Mouse (Mus musculus): ENCODE measurements around the gene Zfp36l2. TPM values are rescaled to one million over a fixed set of nuclear protein-coding genes. Genes with fewer than 3 reads are reported as not detected.

Gene Zfp36l2
- polyA plus RNA-seq, 1 experiment from 2014 or later: 7.7 TPM

GRCm38 (mm10) chr17:84158461-84158795 lies 29.3 kb downstream of the Zfp36l2 start:
- Histone ChIP-seq H3K9ac (ENCODE audit: low read length) (no peak overlapping the region), H3K27me3 (ENCODE audit: control insufficient read depth, insufficient read depth, low read length) (no peaks in the 10 kb centered on the region), H3K4me3 (ENCODE audit: low read length) (no peak overlapping the region), H3K4me2 (ENCODE audit: low read depth, low read length) (no peak overlapping the region), H3K27ac (ENCODE audit: low read length) (no peak overlapping the region), H3K4me1 (ENCODE audit: control insufficient read depth, insufficient read depth, low read length) (peaks cover 25% of the 10 kb centered on the region), H3K9me3 (replicated peaks; ENCODE audit: control insufficient read depth, low read length) (no peaks in the 10 kb centered on the region), H3K36me3 (ENCODE audit: control insufficient read depth, insufficient read depth) (no peaks in the 10 kb centered on the region)
- ATAC-seq (replicated peaks; ENCODE audit: extremely low read depth, insufficient read depth, low FRiP score): no peak
- 86% methylated on average over 12 of the region's 12 CpGs for whole genome bisulfite sequencing

DNA sequence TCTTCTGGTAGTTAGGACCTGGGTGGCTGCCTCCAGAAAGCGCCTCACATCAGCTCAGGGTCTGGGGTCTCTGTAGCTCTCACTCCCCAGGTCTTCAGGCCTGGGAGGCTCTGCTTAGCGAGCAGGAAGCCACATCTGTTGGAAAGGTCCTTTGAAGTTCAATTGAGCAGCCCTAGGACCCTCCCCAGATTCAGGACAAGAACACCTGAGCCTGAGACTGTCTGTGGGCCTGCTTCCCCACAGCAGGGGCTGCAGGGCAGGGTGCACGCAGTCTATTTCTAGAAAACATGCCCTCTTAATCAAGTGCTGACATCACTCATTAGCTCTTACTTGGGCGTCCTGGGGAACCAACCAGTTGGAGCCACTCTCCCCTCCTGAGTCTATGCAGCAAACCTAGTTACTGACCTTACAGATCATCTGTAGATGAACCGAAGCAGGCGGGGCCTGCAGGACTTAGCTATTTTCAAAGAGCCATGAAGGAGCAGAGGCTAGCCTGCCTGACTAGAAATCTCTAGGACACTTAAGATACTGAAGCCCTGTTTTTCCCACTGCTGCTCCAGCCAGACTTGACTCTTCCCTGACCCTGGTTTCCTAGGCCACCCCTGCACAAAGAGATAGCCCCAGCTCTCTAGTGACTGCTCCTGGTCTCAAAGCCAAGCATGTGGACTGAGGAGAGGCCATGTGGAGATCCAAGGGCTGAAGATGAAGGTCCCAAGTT lies 29.8 kb downstream of the Zfp36l2 start:
- Histone ChIP-seq H3K36me3 (ENCODE audit: control insufficient read depth, insufficient read depth) (no peaks in the 10 kb centered on the region), H3K4me2 (ENCODE audit: low read depth, low read length) (no peak overlapping the region), H3K27me3 (ENCODE audit: control insufficient read depth, insufficient read depth, low read length) (no peaks in the 10 kb centered on the region), H3K4me3 (ENCODE audit: low read length) (no peak overlapping the region), H3K27ac (ENCODE audit: low read length) (peak overlapping the region; percentile 30), H3K9ac (ENCODE audit: low read length) (0 out of 2 replicates have a peak overlapping the region, but pooled peaks have one; percentile 13), H3K9me3 (replicated peaks; ENCODE audit: control insufficient read depth, low read length) (no peaks in the 10 kb centered on the region), H3K4me1 (ENCODE audit: control insufficient read depth, insufficient read depth, low read length) (peaks cover 27% of the 10 kb centered on the region)
- 52% methylated on average over 6 of the region's 6 CpGs for WGBS
- no peak for ATAC-seq (replicated peaks; ENCODE audit: extremely low read depth, insufficient read depth, low FRiP score)

- Histone ChIP-seq H3K4me2 (ENCODE audit: low read depth, low read length) (no peak overlapping the region), H3K4me1 (ENCODE audit: control insufficient read depth, insufficient read depth, low read length) (peaks cover 28% of the 10 kb centered on the region), H3K27ac (ENCODE audit: low read length) (peak overlapping the region; percentile 30)
Measured at GRCm38 (mm10) chr17:84156748-84157742, 30.7 kb downstream of the Zfp36l2 start.

DNA sequence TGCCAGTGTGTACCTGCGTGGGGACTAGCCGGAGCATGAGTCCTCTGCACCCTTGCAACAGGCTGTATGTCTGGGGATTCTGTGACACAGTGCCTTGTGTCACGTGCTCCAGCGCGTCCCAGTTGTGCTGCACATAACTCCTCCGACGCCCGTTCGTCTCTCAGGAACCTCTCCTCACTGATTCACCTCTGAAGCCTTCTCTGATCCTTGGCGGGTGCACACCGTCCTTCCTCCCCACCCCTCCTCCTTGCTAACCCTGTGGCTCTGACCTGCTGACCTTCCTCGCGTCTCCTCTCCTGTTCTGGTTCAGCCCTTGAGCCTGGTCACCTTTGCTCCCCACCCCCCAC lies 31.5 kb downstream of the Zfp36l2 start:
- Histone ChIP-seq H3K36me3 (ENCODE audit: control insufficient read depth, insufficient read depth) (no peaks in the 10 kb centered on the region), H3K4me2 (ENCODE audit: low read depth, low read length) (no peak overlapping the region), H3K27me3 (ENCODE audit: control insufficient read depth, insufficient read depth, low read length) (no peaks in the 10 kb centered on the region), H3K4me1 (ENCODE audit: control insufficient read depth, insufficient read depth, low read length) (peaks cover 19% of the 10 kb centered on the region; the same call in 1 of the 2 replicates), H3K9ac (ENCODE audit: low read length) (0 out of 2 replicates have a peak overlapping the region, but pooled peaks have one; percentile 4), H3K9me3 (replicated peaks; ENCODE audit: control insufficient read depth, low read length) (no peaks in the 10 kb centered on the region), H3K27ac (ENCODE audit: low read length) (no peak overlapping the region; the same call in 1 of the 2 replicates), H3K4me3 (ENCODE audit: low read length) (no peak overlapping the region)
- ATAC-seq (replicated peaks; ENCODE audit: extremely low read depth, insufficient read depth, low FRiP score): no peak; the same call in 1 of the 2 replicates
- WGBS: 61% methylated on average over 13 of the region's 13 CpGs

More at GRCm38 (mm10) chr17:84156748-84157742, 30.7 kb downstream of the Zfp36l2 start:
- H3K9me3 ChIP-seq (replicated peaks; ENCODE audit: control insufficient read depth, low read length): no peaks in the 10 kb centered on the region
- H3K36me3 ChIP-seq (ENCODE audit: control insufficient read depth, insufficient read depth): no peaks in the 10 kb centered on the region
- H3K4me3 ChIP-seq (ENCODE audit: low read length): no peak overlapping the region
- WGBS: 56% methylated on average over 19 of the region's 19 CpGs
- H3K27me3 ChIP-seq (ENCODE audit: control insufficient read depth, insufficient read depth, low read length): no peaks in the 10 kb centered on the region
- H3K9ac ChIP-seq (ENCODE audit: low read length): no peak overlapping the region
- no peak for ATAC-seq (replicated peaks; ENCODE audit: extremely low read depth, insufficient read depth, low FRiP score)

GRCm38 (mm10) chr17:84155516-84156226 lies 32.1 kb downstream of the Zfp36l2 start:
- 77% methylated on average over 8 of the region's 8 CpGs for WGBS
- H3K4me1 ChIP-seq (ENCODE audit: control insufficient read depth, insufficient read depth, low read length): peaks cover 14% of the 10 kb centered on the region; the same call in 1 of the 2 replicates

DNA sequence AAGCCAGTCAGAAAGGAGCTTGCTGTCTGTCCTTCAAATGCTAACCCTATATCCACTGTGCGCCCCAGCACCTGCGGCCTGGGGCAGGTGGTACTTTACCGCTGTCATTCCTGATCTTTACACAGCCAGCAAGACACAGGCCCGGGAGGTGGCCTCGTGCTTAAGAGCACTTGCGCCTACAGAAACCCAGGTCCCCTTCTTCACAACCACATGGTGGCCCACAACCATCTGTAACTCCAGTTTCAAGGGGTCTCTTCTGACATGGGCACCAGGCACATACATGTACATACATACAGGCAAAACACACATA lies 32.8 kb downstream of the Zfp36l2 start:
- H3K4me1 ChIP-seq (ENCODE audit: control insufficient read depth, insufficient read depth, low read length): peaks cover 14% of the 10 kb centered on the region; the same call in 1 of the 2 replicates
- no peak overlapping the region for H3K4me3 ChIP-seq (ENCODE audit: low read length)
- H3K9me3 ChIP-seq (replicated peaks; ENCODE audit: control insufficient read depth, low read length): no peaks in the 10 kb centered on the region
- ATAC-seq (replicated peaks; ENCODE audit: extremely low read depth, insufficient read depth, low FRiP score): no peak
- no peaks in the 10 kb centered on the region for H3K36me3 ChIP-seq (ENCODE audit: control insufficient read depth, insufficient read depth)
- no peaks in the 10 kb centered on the region for H3K27me3 ChIP-seq (ENCODE audit: control insufficient read depth, insufficient read depth, low read length)
- H3K9ac ChIP-seq (ENCODE audit: low read length): no peak overlapping the region
- no peak overlapping the region for H3K27ac ChIP-seq (ENCODE audit: low read length)
- WGBS: 86% methylated on average over 6 of the region's 6 CpGs
- no peak overlapping the region for H3K4me2 ChIP-seq (ENCODE audit: low read depth, low read length)

More at GRCm38 (mm10) chr17:84155516-84156226, 32.1 kb downstream of the Zfp36l2 start:
- no peaks in the 10 kb centered on the region for H3K27me3 ChIP-seq (ENCODE audit: control insufficient read depth, insufficient read depth, low read length)
- no peak overlapping the region for H3K9ac ChIP-seq (ENCODE audit: low read length)
- no peak overlapping the region for H3K27ac ChIP-seq (ENCODE audit: low read length)
- H3K4me3 ChIP-seq (ENCODE audit: low read length): no peak overlapping the region
- no peaks in the 10 kb centered on the region for H3K36me3 ChIP-seq (ENCODE audit: control insufficient read depth, insufficient read depth)
- H3K4me2 ChIP-seq (ENCODE audit: low read depth, low read length): no peak overlapping the region
- H3K9me3 ChIP-seq (replicated peaks; ENCODE audit: control insufficient read depth, low read length): no peaks in the 10 kb centered on the region
- no peak for ATAC-seq (replicated peaks; ENCODE audit: extremely low read depth, insufficient read depth, low FRiP score)

- 60% methylated on average over 11 of the region's 11 CpGs for WGBS
- Histone ChIP-seq H3K4me3 (ENCODE audit: low read length) (no peak overlapping the region), H3K4me2 (ENCODE audit: low read depth, low read length) (no peak overlapping the region), H3K27ac (ENCODE audit: low read length) (no peak overlapping the region), H3K9me3 (replicated peaks; ENCODE audit: control insufficient read depth, low read length) (no peaks in the 10 kb centered on the region), H3K36me3 (ENCODE audit: control insufficient read depth, insufficient read depth) (no peaks in the 10 kb centered on the region), H3K4me1 (ENCODE audit: control insufficient read depth, insufficient read depth, low read length) (peaks cover 18% of the 10 kb centered on the region), H3K9ac (ENCODE audit: low read length) (no peak overlapping the region), H3K27me3 (ENCODE audit: control insufficient read depth, insufficient read depth, low read length) (no peaks in the 10 kb centered on the region)
- no peak for ATAC-seq (replicated peaks; ENCODE audit: extremely low read depth, insufficient read depth, low FRiP score)
Measured at GRCm38 (mm10) chr17:84154302-84155028, 33.3 kb downstream of the Zfp36l2 start.

- no peak for ATAC-seq (replicated peaks; ENCODE audit: extremely low read depth, insufficient read depth, low FRiP score)
- WGBS: 54% methylated on average over 12 of the region's 12 CpGs
- no peak overlapping the region for H3K9ac ChIP-seq (ENCODE audit: low read length)
- H3K9me3 ChIP-seq (replicated peaks; ENCODE audit: control insufficient read depth, low read length): no peaks in the 10 kb centered on the region
- H3K27me3 ChIP-seq (ENCODE audit: control insufficient read depth, insufficient read depth, low read length): no peaks in the 10 kb centered on the region
- no peak overlapping the region for H3K4me2 ChIP-seq (ENCODE audit: low read depth, low read length)
- H3K27ac ChIP-seq (ENCODE audit: low read length): no peak overlapping the region
- peaks cover 30% of the 10 kb centered on the region for H3K4me1 ChIP-seq (ENCODE audit: control insufficient read depth, insufficient read depth, low read length)
- no peaks in the 10 kb centered on the region for H3K36me3 ChIP-seq (ENCODE audit: control insufficient read depth, insufficient read depth)
- no peak overlapping the region for H3K4me3 ChIP-seq (ENCODE audit: low read length)
Measured at GRCm38 (mm10) chr17:84152976-84153786, 34.6 kb downstream of the Zfp36l2 start.

Measured in heart, embryonic 16.5 days (tissue).